Comparison of ENCODE assay signal across 9 mouse cellular contexts in the genomic region with DNA sequence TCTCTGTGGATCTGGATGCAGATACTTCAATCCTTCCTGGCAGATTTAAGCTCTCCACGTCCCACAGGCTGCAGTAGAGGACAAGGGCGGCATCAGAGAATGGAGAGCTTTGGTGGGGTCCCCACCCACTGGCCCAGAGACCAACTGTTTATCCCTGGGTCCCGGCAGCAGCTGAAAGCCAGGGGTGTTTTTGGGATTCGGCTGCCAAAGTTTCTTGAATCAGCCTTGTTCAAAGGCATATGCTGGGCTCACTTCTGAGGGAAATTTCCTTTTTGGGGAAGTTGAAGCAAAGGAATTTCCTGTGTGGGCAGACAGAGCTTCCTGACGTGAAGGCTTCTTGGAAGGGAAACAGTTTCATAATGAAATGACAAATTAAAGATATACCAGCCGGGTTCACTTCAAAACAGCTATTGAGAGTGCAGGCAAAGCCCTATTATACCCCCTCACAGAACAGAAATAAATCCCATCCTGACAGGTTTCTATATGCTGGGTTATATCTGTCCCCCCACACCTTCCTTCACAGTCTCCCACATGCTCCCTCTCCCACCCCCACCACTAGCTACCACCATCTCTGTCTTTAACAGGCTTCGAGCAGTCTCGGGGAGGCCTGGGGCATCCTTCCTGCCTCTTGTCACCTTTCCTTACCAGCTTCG.
A peak's percentile ranks its signal among the peaks of the same experiment; 100 is the strongest.
DNase-seq lines count a peak whose midpoint lies in the region; ATAC-seq and TF ChIP-seq lines count a peak whose summit lies in the region.
"Had no signal": no experiment of that assay in that cellular context is flagged by ENCODE, and none has a peak within 500 bp of the region (broad histone marks: within the 10 kb centered on the region; RNA-seq: fewer than 3 reads in every experiment).

No protein-coding gene starts in this region.

- no peak for TF ChIP-seq POLR2A in lung, adult 2 months (IDR thresholded peaks at IDR 0.05; ENCODE audit: borderline replicate concordance, extremely low read depth, low read depth, low read length)

- peak; percentile 53 for ATAC-seq in kidney, embryonic 16.5 days (ENCODE audit: low FRiP score, low TSS enrichment)

- no peaks in the 10 kb centered on the region for H3K36me3 ChIP-seq in kidney, embryonic 16.5 days (ENCODE audit: insufficient read depth, low read length)
- H3K36me3 ChIP-seq: midbrain, embryonic 12.5 days had no signal

- no peak overlapping the region for H3K4me2 ChIP-seq in kidney, embryonic 16.5 days (replicated peaks; ENCODE audit: low read depth, low read length)
- H3K4me2 ChIP-seq: midbrain, embryonic 12.5 days had no signal

- H3K4me1 ChIP-seq in kidney, embryonic 16.5 days (ENCODE audit: insufficient read depth, low read length) = peaks cover 33% of the 10 kb centered on the region
- peaks cover 11% of the 10 kb centered on the region for H3K4me1 ChIP-seq in lung, adult 2 months (ENCODE audit: control insufficient read depth, insufficient read depth, low read length)

- WGBS in kidney, embryonic 16.5 days = 55% methylated on average over 9 of the region's 9 CpGs
- 39% methylated on average over 9 of the region's 9 CpGs for WGBS in lung, adult 2 months

- peak; percentile 44 for DNase-seq in urinary bladder, postnatal 14 days (ENCODE audit: low spot score)
- no peak for DNase-seq in urinary bladder, adult 2 months (ENCODE audit: low spot score)
- DNase-seq in heart, adult 9 months (ENCODE audit: low spot score in 2 of 2) = peak; percentile 84 to 86
- no peak for DNase-seq in lung, adult 2 months
- DNase-seq in cerebellum, postnatal 14 days = no peak
- no peak for DNase-seq in spleen, postnatal 4 days (ENCODE audit: low spot score in 2 of 2)
- DNase-seq in retina, postnatal 1 day = no peak

- H3K27me3 ChIP-seq in kidney, embryonic 16.5 days (ENCODE audit: insufficient read depth, low read length) = no peaks in the 10 kb centered on the region
- H3K27me3 ChIP-seq: midbrain, embryonic 12.5 days had no signal

- no peak overlapping the region for H3K9ac ChIP-seq in kidney, embryonic 16.5 days (replicated peaks; ENCODE audit: low read length)
- H3K9ac ChIP-seq: midbrain, embryonic 12.5 days had no signal

- H3K9me3 ChIP-seq in kidney, embryonic 16.5 days (ENCODE audit: low read length) = no peaks in the 10 kb centered on the region
- H3K9me3 ChIP-seq: midbrain, embryonic 12.5 days had no signal

- H3K4me3 ChIP-seq in kidney, embryonic 16.5 days (ENCODE audit: low read length) = no peak overlapping the region
- H3K4me3 ChIP-seq in lung, adult 2 months (replicated peaks; ENCODE audit: extremely low read depth, low read depth, low read length) = peak overlapping the region; percentile 51
- H3K4me3 ChIP-seq: midbrain, embryonic 12.5 days had no signal

- no peak for TF ChIP-seq CTCF in lung, adult 2 months (IDR thresholded peaks at IDR 0.05; ENCODE audit: insufficient read depth, low read length)

- H3K27ac ChIP-seq in kidney, embryonic 16.5 days (ENCODE audit: low read length) = peak overlapping the region; percentile 79
- H3K27ac ChIP-seq: midbrain, embryonic 12.5 days had no signal

Comparison
In these comparisons a context has a peak if more than half of its experiments do, and no peak if none do; other contexts are left out.
1. DNase-seq: peak in urinary bladder, postnatal 14 days (single experiment) and heart, adult 9 months (2 of 2); none in urinary bladder, adult 2 months (single experiment), lung, adult 2 months (single experiment), cerebellum, postnatal 14 days (0 of 2), spleen, postnatal 4 days (0 of 2) and retina, postnatal 1 day (single experiment).